Comparison of ENCODE assay signal across 14 mouse cellular contexts in the genomic region with DNA sequence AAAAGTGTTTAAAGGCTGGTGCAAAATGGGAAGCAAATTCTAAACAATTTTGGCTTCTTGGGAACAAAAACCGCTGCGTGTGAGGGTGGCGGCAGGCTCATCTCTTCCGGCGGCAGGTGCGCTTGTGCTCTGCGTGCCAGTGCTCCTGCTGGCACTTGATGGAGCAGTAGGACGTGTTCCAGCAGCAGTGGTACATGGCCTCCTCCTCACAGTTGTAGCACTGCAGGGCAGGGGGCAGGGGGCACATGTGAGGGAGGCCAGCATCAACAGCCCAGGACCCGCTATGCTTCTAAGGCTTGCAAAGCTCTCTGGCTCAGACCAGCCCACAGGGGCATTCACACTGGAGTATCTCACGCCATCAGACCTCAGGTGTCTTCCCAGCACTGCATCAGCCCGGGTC.
DNase-seq lines count a peak whose midpoint lies in the region; ATAC-seq lines count a peak whose summit lies in the region.
"Had no signal": no experiment of that assay in that cellular context is flagged by ENCODE, and none has a peak within 500 bp of the region (broad histone marks: within the 10 kb centered on the region; RNA-seq: fewer than 3 reads in every experiment).

No protein-coding gene starts in this region.

- no peak overlapping the region for H3K27ac ChIP-seq in forebrain, embryonic 10.5 days
- no peak overlapping the region for H3K27ac ChIP-seq in forebrain, embryonic 12.5 days
- no peak overlapping the region for H3K27ac ChIP-seq in kidney, embryonic 16.5 days (ENCODE audit: low read length)
- no peak overlapping the region for H3K27ac ChIP-seq in limb, embryonic 10.5 days
- H3K27ac ChIP-seq: heart, adult 2 months; liver, embryonic 15.5 days had no signal

- no peaks in the 10 kb centered on the region for H3K9me3 ChIP-seq in forebrain, embryonic 10.5 days
- no peaks in the 10 kb centered on the region for H3K9me3 ChIP-seq in forebrain, embryonic 12.5 days
- no peaks in the 10 kb centered on the region for H3K9me3 ChIP-seq in kidney, embryonic 16.5 days (ENCODE audit: low read length)
- no peaks in the 10 kb centered on the region for H3K9me3 ChIP-seq in limb, embryonic 10.5 days (replicated peaks)
- H3K9me3 ChIP-seq: liver, embryonic 15.5 days had no signal

- no peak overlapping the region for H3K4me3 ChIP-seq in forebrain, embryonic 10.5 days
- no peak overlapping the region for H3K4me3 ChIP-seq in forebrain, embryonic 12.5 days (replicated peaks)
- no peak overlapping the region for H3K4me3 ChIP-seq in kidney, embryonic 16.5 days (ENCODE audit: low read length)
- no peak overlapping the region for H3K4me3 ChIP-seq in limb, embryonic 10.5 days
- H3K4me3 ChIP-seq: heart, adult 2 months; liver, embryonic 15.5 days had no signal

- H3K4me2 ChIP-seq in forebrain, embryonic 12.5 days = no peak overlapping the region
- no peak overlapping the region for H3K4me2 ChIP-seq in kidney, embryonic 16.5 days (replicated peaks; ENCODE audit: low read depth, low read length)
- H3K4me2 ChIP-seq: liver, embryonic 15.5 days had no signal

- no peak for ATAC-seq in forebrain, embryonic 12.5 days (ENCODE audit: low FRiP score)
- peak; percentile 49; the same call in 1 of the 2 replicates for ATAC-seq in kidney, embryonic 16.5 days (ENCODE audit: low FRiP score, low TSS enrichment)
- no peak for ATAC-seq in monocyte, adult 5-6 weeks (replicated peaks; ENCODE audit: insufficient number of reproducible peaks, low FRiP score, low TSS enrichment, poor library complexity, severe bottlenecking)

- H3K4me1 ChIP-seq in forebrain, embryonic 10.5 days = no peaks in the 10 kb centered on the region
- no peaks in the 10 kb centered on the region for H3K4me1 ChIP-seq in forebrain, embryonic 12.5 days
- H3K4me1 ChIP-seq in kidney, embryonic 16.5 days (ENCODE audit: insufficient read depth, low read length) = no peaks in the 10 kb centered on the region
- no peaks in the 10 kb centered on the region for H3K4me1 ChIP-seq in limb, embryonic 10.5 days
- H3K4me1 ChIP-seq: liver, embryonic 15.5 days had no signal

- H3K36me3 ChIP-seq in forebrain, embryonic 10.5 days (replicated peaks) = peaks cover 99% of the 10 kb centered on the region
- H3K36me3 ChIP-seq in forebrain, embryonic 12.5 days (replicated peaks) = peaks cover 91% of the 10 kb centered on the region
- peaks cover 77% of the 10 kb centered on the region for H3K36me3 ChIP-seq in kidney, embryonic 16.5 days (ENCODE audit: insufficient read depth, low read length)
- peaks cover 97% of the 10 kb centered on the region for H3K36me3 ChIP-seq in limb, embryonic 10.5 days

- no peaks in the 10 kb centered on the region for H3K27me3 ChIP-seq in forebrain, embryonic 10.5 days (ENCODE audit: poor library complexity, severe bottlenecking)
- H3K27me3 ChIP-seq in forebrain, embryonic 12.5 days = no peaks in the 10 kb centered on the region
- H3K27me3 ChIP-seq in kidney, embryonic 16.5 days (ENCODE audit: insufficient read depth, low read length) = no peaks in the 10 kb centered on the region
- H3K27me3 ChIP-seq in limb, embryonic 10.5 days (ENCODE audit: low read depth, poor library complexity, severe bottlenecking) = no peaks in the 10 kb centered on the region
- H3K27me3 ChIP-seq: liver, embryonic 15.5 days had no signal

- peak; percentile 12 for DNase-seq in forebrain, embryonic 10.5 days (ENCODE audit: extremely low spot score, low spot score)
- DNase-seq in kidney, adult 9 months = no peak
- DNase-seq in cerebellum, adult 11 months = peak; percentile 57
- DNase-seq in limb, embryonic 10.5 days (ENCODE audit: low spot score) = peak; percentile 21
- DNase-seq in thymus, adult 18-20 months = no peak
- DNase-seq: adrenal gland, postnatal 14 days; heart, adult 2 months; kidney, adult 18-20 months; lung, postnatal 36 days; retina, postnatal 1 day had no signal

- H3K9ac ChIP-seq in forebrain, embryonic 12.5 days = no peak overlapping the region
- no peak overlapping the region for H3K9ac ChIP-seq in kidney, embryonic 16.5 days (replicated peaks; ENCODE audit: low read length)
- H3K9ac ChIP-seq: liver, embryonic 15.5 days had no signal

- 94% methylated on average over 11 of the region's 11 CpGs for WGBS in forebrain, embryonic 10.5 days
- WGBS in forebrain, embryonic 12.5 days = 88% methylated on average over 11 of the region's 11 CpGs
- 85% methylated on average over 11 of the region's 11 CpGs for WGBS in kidney, embryonic 16.5 days
- WGBS in limb, embryonic 10.5 days = 93% methylated on average over 11 of the region's 11 CpGs

Comparison
In these comparisons a context has a peak if more than half of its experiments do, and no peak if none do; other contexts are left out.
1. DNase-seq: peak in forebrain, embryonic 10.5 days (single experiment), cerebellum, adult 11 months (single experiment) and limb, embryonic 10.5 days (single experiment); none in kidney, adult 9 months (single experiment) and thymus, adult 18-20 months (0 of 2).